Mouse (Mus musculus) neural tube, embryonic 11.5 days (tissue): ENCODE measurements around the gene Ankrd28. TPM values are rescaled to one million over a fixed set of nuclear protein-coding genes. Genes with fewer than 3 reads are reported as not detected.

Source experiments
- ATAC-seq: fragments of 200-750 bp; cut with Nextera tagmentation; 2 replicates; pipeline ENCODE4 v1.8.0; 2017; ENCODE audit warnings: moderate number of reproducible peaks, mild to moderate bottlenecking, moderate TSS enrichment, moderate library complexity; ENCODE audit not compliant: insufficient read depth, low FRiP score, low TSS enrichment
- DNase-seq: peaks from one replicate; pipeline ENCODE4 v3.0.0-alpha.2; 2015; ENCODE audit warnings: low spot score
- H3K27ac ChIP-seq: fragments of 300-500 bp; sonication (generic); 2 replicates; pipeline ENCODE4 v1.5.1; 2014; ENCODE audit warnings: low read depth, mild to moderate bottlenecking, low read length
- H3K27me3 ChIP-seq: fragments of 300-500 bp; sonication (generic); 2 replicates; pipeline ENCODE4 v1.6.1; 2014; ENCODE audit warnings: mild to moderate bottlenecking, low read length, mixed read lengths; ENCODE audit not compliant: control insufficient read depth, insufficient read depth
- H3K36me3 ChIP-seq: fragments of 300-500 bp; sonication (generic); 2 replicates; pipeline ENCODE4 v1.6.1; 2014; ENCODE audit warnings: mild to moderate bottlenecking, low read length, moderate library complexity, mixed read lengths; ENCODE audit not compliant: control insufficient read depth, insufficient read depth
- H3K4me1 ChIP-seq: fragments of 300-500 bp; sonication (generic); 2 replicates; pipeline ENCODE4 v1.6.1; 2014; ENCODE audit warnings: low read length, mixed read lengths; ENCODE audit not compliant: control insufficient read depth, insufficient read depth
- H3K4me2 ChIP-seq: fragments of 300-500 bp; sonication (generic); 2 replicates; pipeline ENCODE4 v1.6.1; 2014; ENCODE audit warnings: low read depth, mild to moderate bottlenecking, moderate library complexity
- H3K4me3 ChIP-seq: fragments of 300-500 bp; sonication (generic); 2 replicates; pipeline ENCODE4 v1.5.1; 2014; ENCODE audit warnings: low read depth, low read length
- H3K9ac ChIP-seq: fragments of 300-500 bp; sonication (generic); 2 replicates; pipeline ENCODE4 v1.6.1; 2014; ENCODE audit warnings: mild to moderate bottlenecking, low read length
- H3K9me3 ChIP-seq: fragments of 300-500 bp; sonication (generic); 2 replicates; pipeline ENCODE4 v1.6.1; 2016; ENCODE audit warnings: low read length; ENCODE audit not compliant: control insufficient read depth
- WGBS: fragments of 180-500 bp; shearing (Covaris S2); extraction: QIAGEN DNeasy Blood & Tissue Kit; methylation state at CpG from one replicate; pipeline ENCODE4 v1.1.7; 2014; 5-methylcytosine and 5-hydroxymethylcytosine counted together
- polyA plus RNA-seq: library from polyadenylated mRNA; unstranded; fragments of >200 nt; fragmentation: Nextera tagmentation; extraction: Ambion mirVana; gene quantifications from 2 replicates; pipeline ENCODE4 v1.2.1, GENCODE M21; 2014

Ankrd28 gene
- polyA plus RNA-seq, 1 experiment from 2014 or later: 10.2 TPM

GRCm38 (mm10) chr14:31655406-31655805, 175.0 kb downstream of the Ankrd28 start:
- H3K4me1 ChIP-seq: peaks cover 2% of the 10 kb centered on the region
- DNase-seq: no peak
- H3K4me3 ChIP-seq: no peak overlapping the region
- no peak overlapping the region for H3K4me2 ChIP-seq
- H3K27ac ChIP-seq: no peak overlapping the region
- no peaks in the 10 kb centered on the region for H3K36me3 ChIP-seq
- H3K9ac ChIP-seq: no peak overlapping the region
- ATAC-seq: no peak
- H3K9me3 ChIP-seq: no peaks in the 10 kb centered on the region
- 82% methylated on average over 14 of the region's 14 CpGs for WGBS
- H3K27me3 ChIP-seq: no peaks in the 10 kb centered on the region

GRCm38 (mm10) chr14:31654816-31655215, 175.6 kb downstream of the Ankrd28 start:
- no peak for DNase-seq
- Histone ChIP-seq H3K27ac (no peak overlapping the region), H3K27me3 (no peaks in the 10 kb centered on the region), H3K4me2 (no peak overlapping the region), H3K4me1 (no peaks in the 10 kb centered on the region), H3K36me3 (no peaks in the 10 kb centered on the region), H3K9me3 (no peaks in the 10 kb centered on the region), H3K4me3 (no peak overlapping the region), H3K9ac (no peak overlapping the region)
- WGBS: 85% methylated on average over 5 of the region's 5 CpGs
- ATAC-seq: no peak

DNA sequence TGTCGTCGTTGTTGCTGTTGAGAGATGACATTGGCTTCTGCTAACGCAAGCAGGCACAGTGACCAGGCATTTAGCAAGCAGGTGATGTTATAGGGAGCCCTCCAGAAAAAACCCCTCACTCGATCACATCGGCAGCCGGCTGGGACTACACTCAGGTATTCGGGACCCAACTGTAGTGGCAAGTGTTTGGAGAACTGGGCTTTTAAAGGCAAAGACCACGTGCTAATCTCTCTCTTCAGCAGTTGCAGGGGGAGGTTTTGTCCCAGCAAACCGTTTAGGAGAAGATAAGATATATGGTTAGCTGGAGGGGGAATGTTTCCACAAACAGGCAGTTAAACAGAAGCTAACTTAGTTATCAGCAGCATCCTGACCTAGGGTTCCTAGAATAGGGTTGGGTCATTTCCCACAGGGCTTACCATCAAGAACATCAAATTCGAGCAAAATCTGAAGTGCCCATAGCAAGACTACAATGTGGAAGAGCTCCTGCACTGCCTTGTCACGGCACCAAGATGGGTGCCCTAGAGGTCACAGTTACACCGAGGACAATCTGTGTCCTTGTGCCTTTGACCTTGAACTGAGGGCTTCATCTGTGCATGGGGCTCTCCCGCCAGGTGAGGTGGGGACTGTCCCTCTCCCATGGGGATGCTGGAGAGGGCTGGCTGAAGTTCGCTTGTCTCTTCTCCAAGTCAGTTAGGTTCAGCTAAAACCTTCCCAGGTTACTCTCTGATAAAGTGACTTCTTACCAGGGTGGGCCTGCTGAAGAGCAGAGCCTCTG, 177.2 kb downstream of the Ankrd28 start:
- ATAC-seq (no peak), DNase-seq (no peak)
- no peak overlapping the region for H3K4me2 ChIP-seq
- WGBS: 84% methylated on average over 14 of the region's 14 CpGs
- H3K9ac ChIP-seq: no peak overlapping the region
- no peak overlapping the region for H3K27ac ChIP-seq
- no peaks in the 10 kb centered on the region for H3K9me3 ChIP-seq
- no peaks in the 10 kb centered on the region for H3K4me1 ChIP-seq
- H3K4me3 ChIP-seq: no peak overlapping the region
- H3K36me3 ChIP-seq: no peaks in the 10 kb centered on the region
- no peaks in the 10 kb centered on the region for H3K27me3 ChIP-seq

- DNase-seq: no peak
- Histone ChIP-seq H3K9me3 (no peaks in the 10 kb centered on the region), H3K4me1 (no peaks in the 10 kb centered on the region), H3K4me2 (no peak overlapping the region), H3K4me3 (no peak overlapping the region), H3K36me3 (no peaks in the 10 kb centered on the region), H3K27ac (no peak overlapping the region), H3K9ac (no peak overlapping the region), H3K27me3 (no peaks in the 10 kb centered on the region)
- WGBS: 90% methylated on average over 1 of the region's 1 CpGs
- ATAC-seq: no peak
Observed at GRCm38 (mm10) chr14:31652624-31653023, 177.8 kb downstream of the Ankrd28 start.

DNA sequence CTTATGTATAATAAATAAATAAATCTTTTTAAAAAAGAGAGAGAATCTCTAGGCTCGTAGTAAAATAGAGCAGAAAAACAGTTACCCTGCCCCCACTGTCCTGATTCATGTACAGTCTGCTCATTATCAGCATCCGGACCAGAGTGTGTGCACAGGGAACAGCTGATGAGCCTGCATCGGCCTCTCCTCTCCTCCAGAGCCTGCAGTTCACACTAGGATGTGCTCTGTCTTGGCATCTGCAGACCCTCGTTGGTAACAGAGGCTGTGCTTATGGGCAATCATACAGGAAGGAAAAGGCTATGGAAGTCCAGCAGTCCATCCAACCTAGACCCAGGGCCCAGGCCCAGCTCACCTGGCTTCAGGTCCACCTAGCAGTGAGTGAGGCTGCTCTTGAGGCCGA, 178.3 kb downstream of the Ankrd28 start:
- Histone ChIP-seq H3K27ac (no peak overlapping the region), H3K4me3 (no peak overlapping the region), H3K4me2 (no peak overlapping the region), H3K27me3 (no peaks in the 10 kb centered on the region), H3K9me3 (no peaks in the 10 kb centered on the region), H3K9ac (no peak overlapping the region), H3K4me1 (no peaks in the 10 kb centered on the region), H3K36me3 (no peaks in the 10 kb centered on the region)
- ATAC-seq: no peak
- no peak for DNase-seq
- 71% methylated on average over 5 of the region's 5 CpGs for WGBS

DNA sequence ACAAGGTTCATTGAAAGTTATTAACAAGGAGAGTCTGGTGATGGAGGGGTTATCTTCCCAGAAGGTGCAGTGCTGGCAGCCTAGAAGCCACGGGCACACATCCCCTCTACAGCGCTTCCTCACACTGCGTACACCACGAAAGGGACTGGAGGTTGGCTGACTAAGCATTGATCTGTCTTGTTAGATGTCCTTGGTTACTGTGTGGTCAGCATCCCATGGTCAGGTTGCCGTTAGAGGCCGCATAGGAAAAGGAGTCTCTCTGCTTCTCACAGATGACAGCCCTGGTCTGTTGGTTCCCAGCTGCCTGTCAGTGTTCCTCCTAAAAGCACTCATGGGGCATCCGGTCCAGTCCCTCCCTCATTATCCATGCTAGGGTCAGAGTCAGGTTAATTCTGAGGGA, 179.2 kb downstream of the Ankrd28 start:
- DNase-seq (no peak), ATAC-seq (no peak)
- Histone ChIP-seq H3K4me2 (no peak overlapping the region), H3K9ac (no peak overlapping the region), H3K27ac (no peak overlapping the region), H3K9me3 (no peaks in the 10 kb centered on the region), H3K4me1 (no peaks in the 10 kb centered on the region), H3K27me3 (no peaks in the 10 kb centered on the region), H3K4me3 (no peak overlapping the region), H3K36me3 (no peaks in the 10 kb centered on the region)
- WGBS: 93% methylated on average over 7 of the region's 7 CpGs

DNA sequence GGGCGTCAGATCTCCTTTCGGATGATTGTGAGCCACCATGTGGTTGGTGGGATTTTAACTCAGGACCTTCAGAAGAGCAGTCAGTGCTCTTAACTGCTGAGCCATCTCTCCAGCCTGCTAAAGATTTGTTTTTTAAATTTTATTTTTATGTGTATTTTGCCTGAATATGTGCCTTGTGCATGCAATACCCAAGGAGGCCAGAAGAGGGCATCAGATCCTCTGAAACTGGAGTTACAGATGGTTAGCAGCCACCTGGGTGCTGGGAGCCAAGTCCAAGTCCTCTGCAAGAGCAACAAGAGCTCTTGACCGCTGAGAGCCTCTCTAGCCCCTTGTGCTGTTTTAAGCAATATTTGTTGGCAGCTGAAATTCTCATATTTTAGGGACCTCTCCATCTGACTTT, 180.1 kb downstream of the Ankrd28 start:
- Histone ChIP-seq H3K27me3 (no peaks in the 10 kb centered on the region), H3K9me3 (no peaks in the 10 kb centered on the region), H3K4me2 (no peak overlapping the region), H3K4me3 (no peak overlapping the region), H3K36me3 (no peaks in the 10 kb centered on the region), H3K9ac (no peak overlapping the region), H3K4me1 (no peaks in the 10 kb centered on the region), H3K27ac (no peak overlapping the region)
- 97% methylated on average over 3 of the region's 3 CpGs for WGBS
- no peak for DNase-seq
- ATAC-seq: no peak

Other genes with a start within 250 kb of the Ankrd28 start
- gene Colq, start 239.3 kb downstream of the Ankrd28 start, polyA plus RNA-seq: 0.28 and 0.73 TPM in 2 replicates
- 1.0 TPM in 1 of 2 replicates, not detected in the other for gene Gm49387, start 189.8 kb downstream of the Ankrd28 start, polyA plus RNA-seq
- gene Btd, start 189.6 kb downstream of the Ankrd28 start, polyA plus RNA-seq: 14.5 and 16.0 TPM in 2 replicates
- gene Hacl1, start 189.4 kb downstream of the Ankrd28 start, polyA plus RNA-seq: 6.7 and 8.2 TPM in 2 replicates
- gene Galnt15, start 198.3 kb upstream of the Ankrd28 start, polyA plus RNA-seq: 0.11 TPM in 1 of 2 replicates, not detected in the other